Mouse (Mus musculus): ENCODE measurements around the gene Anxa2.

The Anxa2 gene

DNA sequence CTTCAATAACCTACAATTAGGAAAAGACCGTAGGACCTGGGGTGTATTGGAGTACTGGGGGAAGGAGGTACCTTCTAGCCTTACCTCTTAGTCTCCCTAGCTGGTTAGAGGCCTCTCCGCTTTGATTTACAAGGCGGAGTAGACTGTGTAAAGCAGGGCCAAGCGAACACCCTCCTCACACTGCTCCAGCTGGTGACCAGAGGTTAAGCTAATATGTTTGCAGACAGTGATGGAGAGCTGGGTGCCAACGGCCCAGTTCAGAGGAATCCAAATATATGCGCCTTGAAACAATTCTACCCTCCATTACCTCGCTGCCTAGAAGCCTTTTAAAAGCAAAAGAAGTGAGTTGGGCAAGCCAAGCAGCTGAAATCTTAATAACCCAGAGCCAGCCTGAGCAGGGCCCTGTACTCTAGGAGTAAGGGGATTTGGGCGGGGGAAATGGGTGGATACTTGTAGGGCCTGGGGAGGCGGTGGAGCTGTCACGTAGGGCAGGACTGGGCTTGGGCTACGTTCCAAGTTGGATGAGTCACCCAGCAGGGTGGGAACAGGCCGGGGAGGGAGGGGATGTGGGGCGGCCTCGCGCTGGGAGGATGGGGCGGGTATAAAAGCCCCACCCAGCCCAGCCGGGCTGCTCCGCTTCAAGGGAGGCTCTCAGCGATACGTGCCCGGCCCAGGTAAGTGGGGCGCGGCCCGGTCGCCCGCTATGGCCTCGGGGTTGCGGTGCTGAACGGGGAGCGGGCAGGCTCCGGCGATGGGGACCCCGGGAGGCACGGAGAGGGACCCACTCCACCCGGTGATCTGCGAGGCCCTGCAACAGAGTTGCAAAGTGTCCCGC lies at the start of gene Anxa2:
Anxa2 (plus strand) TSS at position 555 of the 835 bp plus-strand sequence.
- DNase-seq, result peak; percentile 91 to 92

GRCm38 (mm10) chr9:69404671-69405070 lies 48.7 kb upstream of the Anxa2 start:
- no peak for DNase-seq

DNA sequence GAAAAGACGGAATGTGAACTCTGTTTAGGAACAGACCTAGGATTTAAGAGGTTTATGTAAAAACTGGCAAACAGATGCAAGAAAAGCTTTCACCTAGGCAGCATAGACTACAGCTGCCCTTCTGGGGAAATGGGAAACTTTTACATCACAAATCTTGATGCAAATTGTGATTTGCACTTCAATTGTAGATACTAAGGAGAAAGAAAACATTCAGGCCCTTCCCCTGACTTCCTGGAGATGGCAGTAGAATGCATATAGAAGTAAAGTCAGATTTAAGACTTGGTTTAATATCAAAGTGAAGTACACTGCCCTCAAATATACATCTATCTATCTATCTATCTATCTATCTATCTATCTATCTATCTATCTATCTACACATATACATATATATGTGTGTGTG lies 33.9 kb upstream of the Anxa2 start:
- DNase-seq, result peak; percentile 14 to 18

DNA sequence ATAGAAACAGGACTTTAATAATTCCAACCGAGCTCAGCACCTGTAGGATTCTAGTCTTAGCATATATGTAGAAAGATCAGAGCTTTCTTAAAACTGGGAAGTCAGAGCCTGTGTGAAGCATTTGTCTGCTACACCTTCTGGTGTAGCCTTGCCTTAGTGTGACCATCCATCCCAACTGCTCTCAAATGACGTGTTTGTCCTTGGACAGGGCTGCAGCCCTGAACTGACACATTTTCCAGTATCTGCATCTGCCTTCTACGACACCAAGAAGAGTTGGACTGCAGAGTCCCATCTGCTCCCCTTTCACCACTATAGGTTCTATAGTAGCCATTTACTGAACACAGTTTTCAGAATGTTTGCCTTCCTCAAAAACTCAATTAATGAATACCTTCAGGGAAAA lies 22.9 kb upstream of the Anxa2 start:
- DNase-seq, result no peak

DNA sequence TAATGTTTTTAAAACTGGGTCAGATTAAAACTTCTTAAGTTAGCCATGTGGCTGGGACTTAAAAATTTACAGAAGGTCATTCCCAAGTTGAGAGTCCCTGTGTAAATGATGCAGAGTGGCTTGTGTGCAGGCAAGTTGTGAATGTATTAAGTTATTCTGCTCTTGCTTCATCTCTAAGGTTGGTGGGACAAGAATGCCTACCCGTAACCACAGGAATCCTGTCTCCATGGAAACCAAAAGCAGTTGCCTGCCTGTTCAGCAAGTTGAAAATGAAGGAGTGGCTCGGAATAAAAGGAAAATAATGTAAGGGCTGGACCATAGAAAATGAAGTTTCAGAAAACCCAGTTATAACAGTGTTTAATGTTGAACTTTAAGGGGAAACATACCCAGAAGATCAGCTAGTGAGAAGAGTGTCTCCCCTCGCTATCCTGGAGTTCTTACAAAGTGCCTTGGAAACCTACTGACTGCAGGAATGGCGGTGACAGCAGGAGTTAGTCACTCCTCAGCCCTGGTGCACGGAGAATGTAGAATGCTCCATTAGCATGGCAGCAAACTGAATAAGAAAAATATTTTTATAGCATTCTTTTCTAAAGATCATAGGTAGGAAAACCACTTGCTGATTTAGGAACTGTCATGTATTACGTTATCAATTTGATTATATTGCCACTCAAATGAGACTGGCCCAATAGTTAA lies 21.4 kb upstream of the Anxa2 start:
- peak in 1 of 2 experiments; percentile 46 for DNase-seq

GRCm38 (mm10) chr9:69435194-69435593 lies 18.2 kb upstream of the Anxa2 start:
- no peak for DNase-seq

GRCm38 (mm10) chr9:69435662-69436061 lies 17.8 kb upstream of the Anxa2 start:
- DNase-seq, result no peak

DNA sequence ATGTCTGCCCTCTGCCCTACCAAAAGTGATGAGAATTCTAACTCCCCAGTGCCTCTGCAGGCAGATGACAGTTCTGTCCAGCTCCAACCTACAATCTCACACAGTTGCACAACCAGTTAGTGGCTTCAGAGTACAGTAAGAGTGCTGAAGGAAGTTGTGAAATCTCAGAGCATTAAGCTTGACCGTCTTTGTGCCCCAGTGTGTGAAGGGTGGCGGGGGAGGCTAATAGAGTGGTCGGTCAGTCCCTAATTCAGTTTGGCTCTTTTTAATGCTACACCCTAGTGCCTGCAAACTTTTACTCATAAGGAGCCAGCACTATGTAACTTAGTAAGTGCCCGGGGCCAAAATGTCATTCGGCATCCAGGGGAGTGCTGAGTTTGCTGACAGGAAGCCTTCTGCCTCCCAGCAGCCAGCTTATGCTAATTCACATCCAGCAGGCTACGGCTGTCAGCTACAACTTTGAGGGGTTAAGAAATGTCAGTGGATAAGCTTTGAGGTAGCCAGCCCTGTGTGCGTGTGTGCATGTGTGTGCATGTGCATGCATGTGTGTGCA lies 13.5 kb upstream of the Anxa2 start:
- peak; percentile 57 to 68 for DNase-seq

DNA sequence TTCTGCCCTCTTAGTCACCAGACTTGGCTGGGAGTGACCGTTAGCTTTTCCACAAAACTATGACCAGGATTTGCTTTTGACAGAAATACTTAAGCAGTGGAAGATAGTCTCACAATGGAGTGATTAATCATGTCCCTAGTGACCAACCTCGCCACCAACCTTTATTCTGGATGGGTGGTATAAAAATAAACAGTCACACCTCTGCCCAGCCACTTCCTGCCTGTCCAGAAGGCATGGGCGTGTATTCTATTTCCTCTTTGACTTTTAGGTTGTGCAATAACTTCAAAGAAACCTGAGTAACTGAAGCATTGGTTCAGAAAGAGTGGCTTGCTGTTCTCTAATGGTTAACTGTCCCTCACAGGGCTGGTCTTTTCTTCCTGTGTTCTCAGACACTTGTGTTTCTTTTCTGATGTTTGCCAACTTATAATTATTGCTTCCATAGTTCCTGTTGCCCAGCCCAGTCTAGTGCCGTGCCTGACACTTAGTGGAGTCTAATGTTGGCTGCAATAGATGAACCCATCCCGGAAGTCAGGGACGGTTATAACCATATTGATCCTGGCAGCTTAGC lies 10.9 kb upstream of the Anxa2 start:
- peak in 1 of 2 experiments; percentile 61 for DNase-seq

DNA sequence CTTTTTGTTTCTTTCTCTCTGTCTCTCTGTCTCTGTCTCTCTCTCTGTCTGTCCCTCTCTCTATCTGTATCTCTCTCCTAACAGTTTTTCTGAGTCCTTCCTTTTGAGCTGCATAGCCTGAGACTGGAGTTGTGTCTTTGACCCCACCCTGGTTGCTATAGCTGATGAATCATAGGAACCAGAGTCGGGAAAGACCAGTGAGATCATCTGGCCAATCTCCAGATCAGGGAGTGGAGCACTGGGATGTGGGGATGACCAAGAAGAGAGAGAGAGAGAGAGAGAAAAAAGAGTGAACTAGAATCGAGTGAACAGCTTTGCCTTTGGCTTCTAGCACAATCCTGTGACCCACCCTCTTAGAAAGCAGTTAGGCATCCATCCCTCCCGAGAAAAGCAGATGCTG lies 10.2 kb upstream of the Anxa2 start:
- DNase-seq, result no peak

DNA sequence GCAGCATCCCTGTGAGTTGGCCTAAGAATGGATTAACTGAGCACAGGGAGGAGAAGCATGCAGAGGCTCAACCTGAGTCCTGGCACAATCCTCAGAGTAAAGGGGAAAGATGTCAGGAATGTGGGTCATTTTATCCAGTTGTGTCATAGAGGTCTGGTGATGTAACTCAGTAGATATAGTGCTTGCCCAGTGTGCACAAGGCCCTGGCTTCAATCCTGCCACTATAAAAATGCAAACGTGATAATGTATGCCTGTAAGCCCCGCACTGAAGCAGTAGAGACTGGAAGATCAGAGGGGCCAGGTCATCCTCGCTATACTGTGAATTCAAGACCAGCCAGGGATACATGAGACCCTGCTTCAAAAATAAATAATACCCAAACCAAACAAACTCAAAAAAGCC lies 4.6 kb upstream of the Anxa2 start:
- DNase-seq, result no peak

DNA sequence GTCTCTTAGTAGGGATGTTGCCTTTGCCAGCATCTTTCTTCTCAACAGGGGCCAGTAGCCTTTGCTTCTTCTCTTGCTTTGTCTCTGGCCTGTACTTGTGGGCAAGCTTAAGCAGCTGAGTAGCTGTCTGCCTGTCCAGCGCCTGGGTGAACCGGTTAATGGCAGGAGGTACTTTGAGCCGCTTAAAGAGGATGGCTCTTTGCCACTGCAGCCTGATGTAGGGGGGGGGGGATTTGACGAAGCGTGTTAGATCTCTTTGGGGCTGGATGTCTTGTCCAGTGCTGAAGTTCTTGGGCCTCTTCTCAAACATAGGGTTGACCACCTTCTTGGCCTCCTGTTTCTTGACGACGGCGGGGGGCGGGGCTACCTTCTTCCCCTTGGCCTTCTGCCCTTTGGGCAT lies 2.8 kb upstream of the Anxa2 start:
- no peak for DNase-seq

DNA sequence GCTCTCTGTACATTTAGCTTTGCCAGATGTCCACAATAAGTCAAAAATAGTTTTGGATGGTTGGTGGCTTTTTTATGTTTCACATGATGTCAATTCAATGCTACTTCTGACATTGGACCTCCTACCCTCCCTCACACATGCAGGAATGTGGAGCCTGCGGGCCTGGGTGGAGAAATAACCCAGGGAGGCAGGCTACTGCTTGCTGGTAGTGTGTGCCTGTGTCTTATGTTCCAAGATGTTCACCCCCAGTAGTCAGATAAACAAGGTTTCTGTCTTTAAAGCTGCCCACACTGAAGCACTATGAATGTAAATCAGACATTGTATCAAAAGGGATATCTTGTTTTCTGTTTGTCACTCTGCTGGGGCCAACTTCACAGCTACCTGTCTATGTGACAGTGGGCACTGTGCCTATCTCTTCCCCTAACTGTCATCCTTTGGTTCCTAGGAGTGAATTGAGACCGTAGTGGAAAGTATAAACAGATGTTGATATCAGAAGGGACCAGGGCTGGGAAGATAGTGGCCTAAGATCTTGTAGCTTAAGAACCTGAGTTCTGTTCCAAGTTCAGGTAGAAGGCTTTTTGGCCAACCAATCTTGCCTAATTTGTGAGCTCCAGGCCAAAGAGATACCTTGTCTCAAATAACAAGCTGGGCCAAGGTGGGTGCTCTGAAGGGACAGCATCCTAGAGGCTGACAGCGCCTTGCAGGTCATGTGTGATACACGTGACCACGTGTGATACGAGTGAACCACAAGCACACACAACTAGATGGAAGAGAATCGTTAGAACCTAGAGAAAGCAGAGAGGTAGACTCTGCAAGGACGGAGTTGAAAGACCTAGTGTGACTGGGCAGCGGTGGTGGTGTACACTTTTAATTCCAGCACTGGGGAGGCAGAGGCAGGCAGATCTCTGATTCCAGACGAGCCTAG lies 1.3 kb upstream of the Anxa2 start:
- no peak for DNase-seq

GRCm38 (mm10) chr9:69453901-69454666 lies 664 bp downstream of the Anxa2 start:
- DNase-seq, result peak in 1 of 2 experiments; percentile 45

GRCm38 (mm10) chr9:69454691-69455090 lies 1.3 kb downstream of the Anxa2 start:
- no peak for DNase-seq

DNA sequence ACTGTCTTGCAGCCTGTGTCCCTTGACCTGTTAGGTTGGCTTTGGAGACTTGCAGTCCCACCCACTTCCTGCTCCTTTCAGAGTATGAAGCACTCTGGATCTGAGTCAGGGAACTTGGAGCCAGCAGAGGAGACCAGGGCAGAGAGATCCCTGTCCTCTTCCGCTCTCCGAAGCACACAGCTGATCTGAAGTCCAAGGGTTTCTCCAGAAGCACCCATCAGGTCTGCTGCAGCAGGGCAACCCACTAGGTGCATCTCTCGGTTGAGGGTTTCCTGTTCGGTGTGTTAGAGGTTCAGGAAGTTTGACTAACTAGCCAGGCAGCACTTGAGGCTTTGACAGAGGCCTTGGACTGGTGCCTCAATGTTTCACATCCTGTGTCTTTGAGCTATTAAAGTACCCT lies 2.0 kb downstream of the Anxa2 start:
- DNase-seq, result peak; percentile 48 to 69

DNA sequence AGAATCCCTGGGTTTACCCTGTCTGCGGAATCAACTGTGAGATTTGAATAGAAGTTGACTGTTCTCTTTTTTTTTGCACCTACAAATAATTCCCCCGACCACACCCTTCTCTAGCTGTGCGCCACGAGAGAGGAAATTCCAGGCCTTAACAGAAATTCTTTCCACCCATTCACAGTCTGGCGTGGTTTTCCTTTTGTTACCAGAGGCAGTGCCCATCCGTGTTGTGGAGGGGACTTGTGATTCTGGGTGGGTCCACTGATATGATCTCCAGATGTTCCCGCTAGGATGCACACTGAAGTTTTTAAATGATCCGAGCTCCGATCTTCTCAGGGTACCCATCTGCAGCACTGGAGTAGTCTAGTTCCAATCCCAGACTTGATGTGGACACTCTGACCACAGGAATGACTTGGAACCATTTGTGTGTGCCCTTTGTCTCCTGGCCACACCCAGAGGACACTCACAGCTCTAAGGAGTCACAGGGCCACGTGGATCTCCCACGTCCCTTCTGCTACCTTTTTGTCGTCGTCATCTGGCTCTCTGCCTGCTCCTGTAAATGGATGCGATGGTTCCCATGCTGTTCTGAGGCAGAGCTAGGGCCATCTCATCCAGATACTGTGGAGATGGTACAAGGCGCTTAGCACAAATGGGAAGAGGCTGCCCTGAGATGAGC lies 3.1 kb downstream of the Anxa2 start:
- DNase-seq, result peak in 1 of 2 experiments; percentile 27

- DNase-seq, result no peak
Measured at GRCm38 (mm10) chr9:69457143-69457542, 3.7 kb downstream of the Anxa2 start.

DNA sequence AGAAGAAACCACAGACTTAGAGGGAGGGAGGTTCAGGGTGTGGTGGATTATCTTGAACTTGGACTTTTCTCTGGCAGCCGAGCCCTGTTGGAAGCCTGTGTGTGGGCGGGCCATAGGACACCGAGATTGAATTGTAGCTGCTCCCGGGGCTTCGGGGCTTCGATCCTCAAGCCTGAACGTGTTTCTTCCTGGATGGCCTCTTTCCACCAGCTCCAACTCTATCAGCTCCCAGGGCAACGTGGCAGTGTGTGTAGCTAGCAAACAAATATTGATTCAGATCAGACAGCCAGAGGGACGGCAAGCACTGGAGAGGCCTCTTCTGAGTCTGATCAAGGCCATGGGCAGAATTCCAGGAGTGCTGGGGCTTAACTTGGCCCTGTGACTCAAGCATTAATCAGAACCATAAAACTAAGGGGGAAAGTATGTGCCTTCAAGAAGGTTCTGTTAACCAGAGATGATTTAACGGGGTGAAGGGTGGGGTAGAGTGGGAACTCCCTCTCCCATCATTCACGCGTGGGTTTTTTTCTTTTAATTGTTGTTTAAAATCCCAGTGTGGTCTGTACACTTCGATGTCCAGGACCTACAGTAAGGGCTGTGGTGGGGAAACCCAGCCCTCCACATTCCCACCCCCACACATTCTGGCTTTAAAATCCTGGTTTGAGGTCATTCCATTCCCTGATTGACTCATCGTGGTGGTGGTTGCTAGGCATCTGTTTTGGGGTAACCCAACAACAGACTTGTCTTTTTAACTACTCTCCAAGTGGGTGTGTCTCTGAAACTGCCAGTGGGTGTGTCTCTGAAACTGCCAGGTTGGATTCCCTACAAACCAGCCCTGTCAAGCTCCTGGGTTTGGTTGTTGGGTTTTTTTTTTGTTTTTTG lies 4.6 kb downstream of the Anxa2 start:
- peak; percentile 71 to 74 for DNase-seq

GRCm38 (mm10) chr9:69458982-69459381 lies 5.6 kb downstream of the Anxa2 start:
- peak; percentile 63 to 78 for DNase-seq
